Mouse (Mus musculus) CH12F3 (cell line): ENCODE measurements around the gene Snapc4.

Experiments
- in situ Hi-C: fragments of 300-500 bp; cut with MboI; formaldehyde crosslinking; loops from 2 replicates; pipeline ENCODE4 v1.14.3; 2020; ENCODE audit warnings: low sequenced_read_pairs

The Snapc4 gene

DNA sequence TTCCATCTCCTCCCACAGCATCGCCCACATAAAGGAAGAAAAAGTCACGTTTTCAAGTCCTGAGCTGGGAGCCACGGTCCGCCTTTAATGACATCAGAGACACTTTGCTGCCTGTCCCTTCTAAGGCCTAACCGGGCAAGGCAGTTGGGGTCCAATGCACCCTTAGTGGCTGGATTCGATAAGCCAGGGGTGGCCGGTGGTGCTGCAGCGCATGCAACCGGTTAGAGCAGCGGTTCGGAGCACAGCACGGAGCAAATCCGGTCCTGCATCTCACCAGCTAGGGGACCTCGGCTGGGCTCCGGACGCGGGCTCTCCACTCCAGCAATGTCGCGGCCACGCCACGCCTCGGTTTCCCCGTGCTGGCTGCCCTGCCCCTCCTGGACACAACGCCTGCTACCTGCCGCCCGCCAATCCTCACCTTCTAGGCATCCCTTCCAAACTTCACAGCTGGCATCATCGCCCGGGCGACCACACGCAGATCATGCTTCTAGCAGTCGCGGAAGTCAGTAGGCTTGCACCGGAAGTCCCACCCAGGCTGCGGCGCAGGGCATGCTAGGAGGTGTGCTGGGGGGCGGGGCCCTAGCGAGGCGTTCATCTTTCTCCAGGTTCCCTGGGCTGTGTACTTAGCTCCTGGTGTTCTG lies at the start of gene Snapc4:
TSS of gene Snapc4 (minus strand) at position 523 of the 641 bp plus-strand sequence.
- in situ Hi-C loops: no loop called here

GRCm38 (mm10) chr2:26429851-26430250 lies 49.4 kb upstream of the Snapc4 start:
- in situ Hi-C loops: no loop called here

DNA sequence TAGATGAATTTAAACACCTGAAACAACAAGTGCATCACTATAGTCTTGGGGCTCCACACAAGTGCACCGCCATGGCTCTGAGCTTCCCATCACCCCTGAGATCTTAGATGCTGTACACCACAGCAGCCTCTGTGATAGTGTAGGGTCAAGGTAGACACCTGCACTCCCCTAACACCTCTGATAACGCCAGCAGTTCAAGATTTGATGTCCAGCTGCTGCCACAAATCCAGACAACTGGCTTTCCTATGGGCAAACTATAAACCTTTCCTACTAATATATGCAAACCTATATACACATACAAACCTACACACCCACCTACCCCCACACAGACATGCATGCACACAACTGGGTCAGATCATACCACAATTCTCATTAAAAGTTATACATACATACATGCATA lies 44.1 kb upstream of the Snapc4 start:
- in situ Hi-C loops: no loop called here

DNA sequence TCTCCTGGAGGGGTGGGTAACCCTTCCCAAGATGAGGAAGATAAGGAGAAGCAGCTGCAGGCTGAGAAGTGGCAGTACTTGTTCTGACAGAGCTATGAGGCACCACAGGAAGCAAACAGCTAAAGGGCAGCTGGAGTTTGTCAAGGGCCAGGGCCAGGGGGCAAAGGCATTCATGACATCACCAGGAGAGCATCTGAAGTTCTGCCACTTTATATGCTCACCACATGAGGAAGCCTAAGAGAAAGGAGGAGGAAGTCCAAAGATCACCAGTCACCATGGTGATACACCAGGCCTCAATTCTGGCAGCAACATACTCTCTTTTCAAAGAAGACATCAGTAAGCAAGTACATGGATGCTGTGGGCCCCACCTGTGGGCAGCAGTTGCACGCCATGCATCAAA lies 42.6 kb upstream of the Snapc4 start:
- in situ Hi-C loops: no loop called here

DNA sequence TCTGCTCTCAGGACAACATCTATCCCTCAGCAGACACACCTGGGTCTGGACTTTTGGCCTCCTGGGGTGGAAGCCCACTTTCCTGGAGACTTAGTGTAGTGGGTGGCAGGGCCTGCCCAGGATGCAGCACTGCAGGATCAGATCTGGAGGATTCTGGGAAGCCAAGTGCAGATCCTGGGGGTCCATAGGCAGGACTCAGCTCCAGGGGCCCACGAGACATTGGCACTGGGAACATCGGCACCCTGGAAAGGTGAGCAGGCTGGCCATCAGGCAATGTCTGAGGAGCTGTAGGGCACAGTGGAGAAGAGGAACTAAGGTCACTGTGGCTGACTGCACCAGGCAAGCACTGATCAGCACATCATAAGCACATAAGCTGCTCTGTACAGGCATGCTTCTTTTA lies 41.5 kb upstream of the Snapc4 start:
- in situ Hi-C loops: no loop called here

DNA sequence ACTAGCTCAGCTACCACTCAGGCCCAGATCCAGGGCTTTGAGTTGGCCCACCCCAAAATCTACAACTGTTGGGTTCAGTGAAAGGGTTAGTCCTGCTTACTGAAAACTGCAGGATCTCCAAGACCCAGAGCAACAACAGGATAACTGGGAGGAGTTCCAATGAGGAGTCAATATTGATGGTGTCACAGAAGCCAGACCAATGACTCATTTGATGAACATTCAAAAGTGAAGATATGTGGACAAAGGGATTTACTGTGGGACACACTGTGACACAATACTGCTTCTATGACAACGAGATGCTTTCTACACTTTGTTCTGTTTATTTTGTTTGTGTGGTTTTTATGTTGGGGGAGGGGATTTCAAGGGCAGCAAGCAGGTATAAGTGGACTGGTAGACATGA lies 37.7 kb upstream of the Snapc4 start:
- in situ Hi-C loops: no loop called here

- in situ Hi-C loops: no loop called here
These were observed 36.6 kb upstream of the Snapc4 start for GRCm38 (mm10) chr2:26417066-26417465.

DNA sequence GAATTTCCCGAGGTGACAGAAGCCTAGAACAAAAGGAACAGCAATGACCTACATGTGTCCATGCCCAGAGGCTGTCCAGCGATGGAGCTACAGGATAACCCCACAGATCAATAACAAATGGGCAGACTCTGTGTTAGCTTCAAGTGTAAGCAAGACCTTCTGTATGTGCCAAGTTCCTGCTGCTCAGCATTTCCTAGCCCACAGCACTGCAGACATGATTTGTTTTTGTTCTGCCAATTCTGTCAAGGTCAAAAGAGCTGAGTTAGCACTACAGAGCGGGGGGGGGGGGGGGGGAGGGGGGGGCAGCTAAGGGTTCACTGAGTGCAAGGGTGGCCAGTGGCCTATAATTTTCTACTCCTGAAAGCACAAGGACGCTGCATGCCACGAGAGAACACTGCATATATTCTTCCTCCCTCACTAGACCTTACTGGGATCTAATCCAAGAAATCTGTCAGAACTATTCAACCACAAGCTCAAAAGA lies 30.5 kb upstream of the Snapc4 start:
- in situ Hi-C loops: no loop called here

- in situ Hi-C loops: no loop called here
These were observed 29.6 kb upstream of the Snapc4 start for GRCm38 (mm10) chr2:26410091-26410490.

DNA sequence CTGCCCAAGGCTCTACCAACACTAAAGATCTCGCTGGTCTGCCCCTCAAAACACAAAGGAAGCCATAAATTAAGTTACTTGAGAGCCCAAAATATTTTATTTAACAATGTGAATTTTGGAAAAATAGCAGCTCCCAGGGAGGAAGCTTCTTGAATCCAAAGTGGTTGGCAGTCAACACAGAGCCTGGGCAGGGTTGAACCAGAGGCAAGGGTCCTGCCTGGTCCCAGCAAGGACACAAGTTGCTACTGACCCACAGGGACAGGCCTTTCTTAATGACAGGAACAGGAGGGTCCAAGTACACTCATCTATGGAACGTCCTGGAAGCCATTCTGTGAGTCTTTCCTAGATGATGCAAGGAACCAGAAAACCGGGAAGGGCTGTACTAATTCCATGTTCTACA lies 28.9 kb upstream of the Snapc4 start:
- in situ Hi-C loops: no loop called here

DNA sequence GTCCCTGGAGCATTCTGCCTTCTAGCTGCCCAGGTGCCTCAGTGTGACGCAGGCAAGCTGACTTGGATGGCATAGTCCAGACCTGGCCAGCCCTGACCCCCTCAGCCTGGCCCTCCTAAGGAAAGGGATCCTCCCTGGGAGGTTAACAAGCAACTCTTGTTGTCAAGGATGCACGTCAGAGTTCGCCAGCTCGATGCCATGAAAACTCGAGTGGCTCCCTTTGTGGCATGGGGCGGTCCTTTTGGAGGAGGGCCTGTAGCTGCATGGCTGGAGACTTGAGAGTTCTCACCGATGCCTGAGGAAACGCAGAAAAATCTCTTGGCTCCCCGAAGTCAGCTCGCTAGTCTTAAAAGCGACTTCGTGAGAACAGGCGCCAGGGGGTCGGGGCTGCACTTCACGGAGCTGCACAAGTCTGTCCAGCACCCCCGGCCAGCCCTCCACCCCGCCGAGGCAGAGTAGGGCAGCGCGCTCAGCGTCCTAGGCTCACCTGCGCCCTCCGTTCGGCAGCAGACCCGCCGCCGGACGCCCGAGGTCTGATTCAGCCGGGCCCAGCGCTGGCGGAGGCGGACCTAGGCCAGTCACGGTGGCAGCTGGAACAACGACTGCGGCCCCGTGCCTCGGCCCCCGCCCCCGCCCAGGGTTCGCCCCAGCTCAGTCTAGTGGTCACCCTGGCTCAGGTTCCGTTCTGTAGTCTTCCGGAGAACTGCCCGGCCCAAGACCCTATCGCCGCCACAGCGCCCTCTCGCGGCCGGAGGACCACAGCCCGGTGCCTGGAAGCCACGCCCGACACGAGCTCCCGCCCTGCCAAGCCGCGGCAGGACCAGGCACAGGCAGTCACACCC lies 28.3 kb upstream of the Snapc4 start, which contains the start of gene Inpp5e:
TSS of gene Inpp5e (minus strand) at position 689 of the 842 bp plus-strand sequence.
- in situ Hi-C loops: no loop called here

DNA sequence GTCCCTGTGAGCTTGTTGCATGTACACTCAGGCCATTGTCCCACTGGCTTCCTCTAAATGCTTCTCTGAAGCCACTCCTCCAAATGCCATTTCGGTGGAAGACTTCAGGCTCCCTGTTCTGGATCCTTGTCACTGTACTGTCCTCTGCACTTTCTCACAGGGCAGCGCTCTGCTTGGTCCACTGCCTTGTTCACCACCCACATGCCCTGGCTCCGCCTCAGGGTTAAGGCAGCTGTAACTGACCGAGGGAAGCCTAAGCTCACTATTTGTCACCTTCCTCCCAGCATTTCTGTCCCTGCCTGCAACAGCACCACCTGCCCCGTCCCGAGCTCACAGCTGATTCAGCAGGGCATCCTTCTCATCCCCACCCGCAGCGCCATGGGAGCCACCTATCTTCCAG lies 22.9 kb upstream of the Snapc4 start:
- in situ Hi-C loops: no loop called here

DNA sequence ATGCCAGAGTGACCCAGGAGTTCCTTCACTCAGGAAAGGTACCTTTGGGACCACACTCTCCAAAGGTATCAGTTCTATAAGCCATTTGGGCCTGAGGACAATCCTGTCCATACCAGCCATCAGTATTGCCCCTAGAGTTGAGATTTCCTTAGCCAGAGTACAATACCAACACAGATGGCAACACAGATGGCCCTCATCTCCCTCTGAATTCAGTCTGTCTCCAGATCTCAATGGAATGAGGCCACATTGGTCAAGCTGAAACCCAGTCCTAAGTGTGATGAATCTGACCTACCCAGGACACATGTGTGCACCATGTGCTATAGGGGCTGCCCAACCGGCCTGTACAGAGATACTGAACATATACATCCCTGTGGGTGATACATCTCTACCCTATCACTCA lies 21.8 kb upstream of the Snapc4 start:
- in situ Hi-C loops: no loop called here

- in situ Hi-C loops: no loop called here
These were observed 20.6 kb upstream of the Snapc4 start for GRCm38 (mm10) chr2:26401023-26401422.

GRCm38 (mm10) chr2:26400296-26400695 lies 19.8 kb upstream of the Snapc4 start:
- in situ Hi-C loops: no loop called here

GRCm38 (mm10) chr2:26399647-26400046 lies 19.2 kb upstream of the Snapc4 start:
- in situ Hi-C loops: no loop called here

GRCm38 (mm10) chr2:26398978-26399377 lies 18.5 kb upstream of the Snapc4 start:
- in situ Hi-C loops: no loop called here

- in situ Hi-C loops: no loop called here
These were observed 11.2 kb upstream of the Snapc4 start for GRCm38 (mm10) chr2:26391617-26392016.

DNA sequence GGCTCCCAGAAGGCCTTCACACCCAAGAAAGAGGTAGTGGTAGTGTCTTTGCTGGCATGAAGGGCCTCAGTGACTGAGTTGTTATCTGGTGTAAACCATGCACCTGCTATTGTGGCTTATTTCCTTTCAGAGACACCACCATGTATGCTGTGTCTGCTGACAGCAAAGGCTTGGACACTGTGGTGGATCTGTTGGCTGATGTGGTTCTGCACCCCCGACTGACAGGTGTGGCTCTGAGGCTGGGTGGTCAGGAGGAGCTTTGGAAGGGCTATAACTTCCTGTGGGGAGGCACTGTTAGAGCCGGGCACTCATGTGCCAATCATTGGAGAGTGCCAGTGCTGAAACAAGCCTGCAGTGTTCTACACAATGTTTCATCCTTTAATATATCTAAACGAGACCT lies 10.5 kb upstream of the Snapc4 start:
- in situ Hi-C loops: no loop called here

DNA sequence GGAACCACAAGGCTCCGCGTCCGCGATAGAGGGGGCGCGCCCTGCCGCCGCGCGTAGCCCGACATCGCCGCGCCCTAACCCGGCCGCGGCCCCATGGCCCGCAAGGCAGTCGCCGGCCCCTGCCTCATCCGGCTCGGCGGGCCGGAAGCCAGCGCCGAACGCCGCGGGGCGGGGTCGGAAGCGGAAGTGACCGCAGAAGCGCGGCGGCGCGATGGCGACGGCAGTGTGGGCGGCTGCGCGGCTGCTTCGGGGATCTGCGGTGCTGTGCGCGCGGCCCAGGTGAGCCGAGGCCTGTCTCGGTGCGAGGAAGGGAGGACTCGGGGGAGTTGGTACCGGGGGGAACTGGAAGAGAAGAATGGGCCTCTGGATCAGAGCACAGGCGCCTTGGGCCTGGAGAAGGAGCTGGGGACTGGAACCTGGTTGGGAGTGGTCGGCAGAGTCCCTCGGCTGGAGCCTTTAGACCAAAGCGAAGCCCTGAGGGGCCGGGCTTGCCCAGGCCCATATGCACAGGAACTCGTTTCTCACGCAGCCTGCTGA lies 8.8 kb upstream of the Snapc4 start, which contains the start of the genes Entr1 and Pmpca:
TSS of gene Entr1 (minus strand) at position 163 of the 537 bp plus-strand sequence.
TSS of gene Pmpca (plus strand) at position 186 of the 537 bp plus-strand sequence.
- in situ Hi-C loops: no loop called here

- in situ Hi-C loops: no loop called here
These were observed 8.3 kb upstream of the Snapc4 start for GRCm38 (mm10) chr2:26388682-26389153.

- in situ Hi-C loops: no loop called here
These were observed 7.3 kb upstream of the Snapc4 start for GRCm38 (mm10) chr2:26387713-26388112.
